Mouse (Mus musculus): ENCODE measurements around the gene Nfia. TPM values are rescaled to one million over a fixed set of nuclear protein-coding genes. Genes with fewer than 3 reads are reported as not detected.

The Nfia gene
- polyA plus RNA-seq, 1 experiment from 2014 or later: 54.3 TPM

DNA sequence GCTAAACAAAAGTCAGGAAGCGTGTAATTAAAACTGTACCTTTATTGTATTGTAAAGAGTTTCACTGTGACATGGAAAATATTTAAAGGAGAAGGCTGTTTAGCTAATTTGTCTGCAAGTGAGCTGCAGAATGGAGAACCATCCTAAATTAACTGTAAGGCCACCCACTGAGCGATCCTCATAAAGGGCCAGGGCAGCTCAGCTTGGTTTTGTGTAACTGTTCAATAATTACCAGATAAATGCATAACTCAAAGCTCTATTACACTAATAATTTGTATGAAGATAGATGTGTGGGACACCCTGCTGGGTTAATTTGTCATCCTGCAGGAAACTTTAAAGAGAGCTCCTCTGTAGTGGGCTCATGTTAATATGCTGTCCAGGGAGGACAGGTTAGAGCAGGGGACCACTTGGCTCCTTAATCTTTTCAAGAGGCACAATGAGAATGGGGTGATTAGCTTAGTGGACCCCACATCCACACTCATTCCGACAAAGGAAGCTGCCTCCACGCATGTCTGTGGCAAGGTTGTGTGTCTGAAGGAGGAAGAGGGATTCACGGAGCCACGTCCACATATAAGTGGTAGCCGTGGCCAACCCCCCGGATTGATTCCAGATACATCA lies 277.6 kb downstream of the Nfia start:
- ATAC-seq (ENCODE audit: insufficient number of reproducible peaks, insufficient read depth, low FRiP score, low read depth): no peak
- Histone ChIP-seq H3K27ac (replicated peaks in 1 of 2; ENCODE audit: control insufficient read depth in 1 of 2, insufficient read depth in 1 of 2, low read depth in 2 of 2, low read length in 2 of 2) (no peak overlapping the region), H3K9ac (ENCODE audit: low read length) (no peak overlapping the region), H3K4me1 (ENCODE audit: control insufficient read depth in 2 of 2, insufficient read depth in 2 of 2, low read length in 2 of 2) (no peaks in the 10 kb centered on the region; a peak in 1 of 4 replicates), H3K36me3 (ENCODE audit: control insufficient read depth, insufficient read depth, low read length) (peaks cover 17% of the 10 kb centered on the region; the same call in 1 of the 2 replicates), H3K4me3 (ENCODE audit: control insufficient read depth in 1 of 2, insufficient read depth in 1 of 2, low read depth in 1 of 2, low read length in 2 of 2) (no peak overlapping the region), H3K27me3 (ENCODE audit: control insufficient read depth, insufficient read depth, low read length) (no peaks in the 10 kb centered on the region), H3K9me3 (ENCODE audit: control insufficient read depth, low read length) (no peaks in the 10 kb centered on the region), H3K4me2 (ENCODE audit: low read length) (no peak overlapping the region)
- 87% methylated on average over 8 of the region's 8 CpGs for WGBS

DNA sequence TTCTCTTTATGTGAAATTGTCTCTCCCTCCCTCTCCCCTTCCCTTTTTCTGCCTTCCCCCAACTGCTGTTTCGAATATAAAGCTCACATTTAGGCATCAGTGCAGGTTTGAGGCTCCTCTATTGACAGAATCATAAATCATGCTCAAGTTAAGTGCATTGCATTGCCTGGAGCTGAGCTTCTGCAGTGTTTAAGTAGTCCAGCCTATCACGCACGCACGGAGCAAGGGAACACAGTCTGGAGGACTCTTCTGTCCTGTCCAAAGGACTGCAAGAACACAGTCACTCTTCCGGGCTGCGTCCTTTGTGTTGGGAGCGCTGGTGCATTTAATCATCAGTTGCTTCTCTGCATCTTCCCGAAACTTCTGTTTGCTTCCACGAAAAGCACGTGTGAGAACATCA lies 278.2 kb downstream of the Nfia start:
- WGBS: 88% methylated on average over 10 of the region's 10 CpGs
- Histone ChIP-seq H3K4me2 (ENCODE audit: low read length) (no peak overlapping the region), H3K4me1 (ENCODE audit: control insufficient read depth in 2 of 2, insufficient read depth in 2 of 2, low read length in 2 of 2) (no peaks in the 10 kb centered on the region; a peak in 1 of 4 replicates), H3K27me3 (ENCODE audit: control insufficient read depth, insufficient read depth, low read length) (no peaks in the 10 kb centered on the region), H3K9ac (ENCODE audit: low read length) (no peak overlapping the region), H3K36me3 (ENCODE audit: control insufficient read depth, insufficient read depth, low read length) (peaks cover 15% of the 10 kb centered on the region; the same call in 1 of the 2 replicates), H3K9me3 (ENCODE audit: control insufficient read depth, low read length) (no peaks in the 10 kb centered on the region), H3K27ac (replicated peaks in 1 of 2; ENCODE audit: control insufficient read depth in 1 of 2, insufficient read depth in 1 of 2, low read depth in 2 of 2, low read length in 2 of 2) (no peak overlapping the region), H3K4me3 (ENCODE audit: control insufficient read depth in 1 of 2, insufficient read depth in 1 of 2, low read depth in 1 of 2, low read length in 2 of 2) (no peak overlapping the region)
- ATAC-seq (ENCODE audit: insufficient number of reproducible peaks, insufficient read depth, low FRiP score, low read depth): no peak

DNA sequence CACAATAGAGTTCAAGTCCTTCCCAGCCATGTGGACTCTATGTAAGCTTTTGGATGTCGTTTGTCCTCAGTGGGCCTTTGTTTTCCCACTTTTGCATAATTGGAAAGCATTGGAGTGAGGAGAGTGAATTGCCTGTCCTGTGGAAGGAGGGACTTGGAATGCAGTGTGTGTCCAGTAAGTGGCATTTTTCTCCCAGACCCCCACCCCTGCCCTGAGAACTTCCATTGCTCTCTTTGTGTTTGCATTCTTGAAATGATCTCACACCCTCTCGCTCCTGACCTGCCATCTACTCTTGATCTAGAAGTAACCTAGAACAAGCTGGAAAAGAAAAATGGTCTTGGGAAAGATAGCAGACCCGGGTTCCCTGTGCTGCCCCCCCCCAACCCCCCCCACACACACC lies 278.8 kb downstream of the Nfia start:
- peaks cover 15% of the 10 kb centered on the region; the same call in 1 of the 2 replicates for H3K36me3 ChIP-seq (ENCODE audit: control insufficient read depth, insufficient read depth, low read length)
- no peak overlapping the region for H3K27ac ChIP-seq (replicated peaks in 1 of 2; ENCODE audit: control insufficient read depth in 1 of 2, insufficient read depth in 1 of 2, low read depth in 2 of 2, low read length in 2 of 2)
- no peaks in the 10 kb centered on the region for H3K27me3 ChIP-seq (ENCODE audit: control insufficient read depth, insufficient read depth, low read length)
- no peaks in the 10 kb centered on the region for H3K9me3 ChIP-seq (ENCODE audit: control insufficient read depth, low read length)
- ATAC-seq (ENCODE audit: insufficient number of reproducible peaks, insufficient read depth, low FRiP score, low read depth): no peak
- no peaks in the 10 kb centered on the region; a peak in 1 of 4 replicates for H3K4me1 ChIP-seq (ENCODE audit: control insufficient read depth in 2 of 2, insufficient read depth in 2 of 2, low read length in 2 of 2)
- 75% methylated on average over 3 of the region's 3 CpGs for WGBS
- H3K4me3 ChIP-seq (ENCODE audit: control insufficient read depth in 1 of 2, insufficient read depth in 1 of 2, low read depth in 1 of 2, low read length in 2 of 2): no peak overlapping the region
- H3K9ac ChIP-seq (ENCODE audit: low read length): no peak overlapping the region
- no peak overlapping the region for H3K4me2 ChIP-seq (ENCODE audit: low read length)

DNA sequence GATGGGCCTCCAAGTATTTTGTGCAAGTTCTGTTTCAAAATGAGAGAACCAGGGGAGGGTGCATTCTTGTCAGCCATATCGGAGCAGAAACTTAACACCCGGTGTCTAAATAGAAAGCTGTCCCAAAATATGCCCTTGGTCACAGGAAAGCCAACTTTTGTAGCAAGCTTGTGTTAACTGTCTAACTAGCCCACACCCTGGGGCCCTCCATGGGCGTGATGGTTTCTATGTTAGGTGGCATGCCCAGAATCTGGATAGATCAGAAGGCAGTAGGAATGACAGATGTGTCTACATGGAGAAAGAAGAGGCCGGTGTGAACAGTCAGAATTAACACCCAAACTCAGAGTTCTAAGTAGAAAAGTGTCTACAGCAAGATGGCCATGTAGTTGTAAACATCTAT lies 282.5 kb downstream of the Nfia start:
- no peak for ATAC-seq (ENCODE audit: insufficient number of reproducible peaks, insufficient read depth, low FRiP score, low read depth)
- Histone ChIP-seq H3K27me3 (ENCODE audit: control insufficient read depth, insufficient read depth, low read length) (no peaks in the 10 kb centered on the region), H3K36me3 (ENCODE audit: control insufficient read depth, insufficient read depth, low read length) (peaks cover 15% of the 10 kb centered on the region; the same call in 1 of the 2 replicates), H3K9me3 (ENCODE audit: control insufficient read depth, low read length) (no peaks in the 10 kb centered on the region), H3K4me1 (ENCODE audit: control insufficient read depth in 2 of 2, insufficient read depth in 2 of 2, low read length in 2 of 2) (no peaks in the 10 kb centered on the region; a peak in 1 of 4 replicates), H3K9ac (ENCODE audit: low read length) (no peak overlapping the region), H3K27ac (replicated peaks in 1 of 2; ENCODE audit: control insufficient read depth in 1 of 2, insufficient read depth in 1 of 2, low read depth in 2 of 2, low read length in 2 of 2) (no peak overlapping the region), H3K4me2 (ENCODE audit: low read length) (no peak overlapping the region), H3K4me3 (ENCODE audit: control insufficient read depth in 1 of 2, insufficient read depth in 1 of 2, low read depth in 1 of 2, low read length in 2 of 2) (no peak overlapping the region)
- WGBS: 94% methylated on average over 4 of the region's 4 CpGs

DNA sequence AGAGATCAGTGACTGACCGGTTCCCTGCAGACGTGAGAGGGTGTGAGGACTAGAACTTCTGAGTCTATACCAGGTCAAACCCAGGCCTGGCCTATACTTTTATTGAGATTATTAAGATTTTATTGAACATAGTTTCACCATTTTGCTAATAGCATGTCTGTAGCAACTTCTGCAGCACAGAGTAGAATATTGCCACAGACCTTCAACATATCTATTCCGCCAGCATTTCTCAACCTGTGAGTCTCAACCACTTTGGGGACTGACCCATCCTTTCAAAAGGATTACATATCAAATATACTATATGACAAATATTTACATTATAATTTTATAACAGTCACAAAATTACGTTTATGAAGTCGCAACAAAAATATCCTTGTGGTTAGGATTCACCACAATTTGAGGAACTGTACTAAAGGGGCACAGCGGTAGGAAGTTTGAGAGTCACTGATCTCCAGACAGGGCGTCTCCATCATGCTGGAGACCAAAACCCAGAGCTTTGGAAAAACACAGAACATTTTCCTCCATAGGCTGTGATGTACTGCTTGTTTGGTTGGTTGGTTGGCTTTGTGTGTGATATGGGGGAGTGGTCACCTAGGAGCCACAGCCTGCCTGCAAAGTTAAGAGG lies 284.0 kb downstream of the Nfia start:
- Histone ChIP-seq H3K4me1 (ENCODE audit: control insufficient read depth in 2 of 2, insufficient read depth in 2 of 2, low read length in 2 of 2) (peaks cover 0 to 5% of the 10 kb centered on the region in 2 experiments; a peak in 2 of 4 replicates), H3K36me3 (ENCODE audit: control insufficient read depth, insufficient read depth, low read length) (peaks cover 7% of the 10 kb centered on the region; the same call in 1 of the 2 replicates), H3K4me3 (ENCODE audit: control insufficient read depth in 1 of 2, insufficient read depth in 1 of 2, low read depth in 1 of 2, low read length in 2 of 2) (no peak overlapping the region), H3K9me3 (ENCODE audit: control insufficient read depth, low read length) (no peaks in the 10 kb centered on the region), H3K4me2 (ENCODE audit: low read length) (no peak overlapping the region), H3K27ac (replicated peaks in 1 of 2; ENCODE audit: control insufficient read depth in 1 of 2, insufficient read depth in 1 of 2, low read depth in 2 of 2, low read length in 2 of 2) (no peak overlapping the region), H3K9ac (ENCODE audit: low read length) (no peak overlapping the region), H3K27me3 (ENCODE audit: control insufficient read depth, insufficient read depth, low read length) (no peaks in the 10 kb centered on the region)
- no peak for ATAC-seq (ENCODE audit: insufficient number of reproducible peaks, insufficient read depth, low FRiP score, low read depth)
- WGBS: 93% methylated on average over 7 of the region's 7 CpGs

DNA sequence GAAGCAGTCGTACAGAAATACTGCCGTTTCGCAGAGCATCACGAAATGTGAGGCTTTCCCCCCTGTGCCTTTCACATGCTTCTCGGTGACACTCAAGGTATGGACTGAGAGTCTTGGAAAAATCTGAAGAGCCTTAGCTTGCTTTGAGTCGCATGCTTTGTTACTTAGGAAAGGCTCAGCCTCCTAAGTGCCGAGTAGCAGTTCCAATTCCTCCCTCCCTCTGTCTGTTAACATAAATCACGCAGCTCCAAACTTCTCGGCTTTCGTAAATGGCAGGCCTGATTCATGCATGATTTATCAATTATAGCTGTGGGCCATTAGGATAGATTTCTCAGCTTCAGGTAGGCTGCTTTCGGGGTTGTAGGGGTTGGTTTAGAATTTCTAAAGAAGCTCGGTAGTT lies 284.7 kb downstream of the Nfia start:
- no peak overlapping the region for H3K4me2 ChIP-seq (ENCODE audit: low read length)
- no peak for ATAC-seq (ENCODE audit: insufficient number of reproducible peaks, insufficient read depth, low FRiP score, low read depth)

DNA sequence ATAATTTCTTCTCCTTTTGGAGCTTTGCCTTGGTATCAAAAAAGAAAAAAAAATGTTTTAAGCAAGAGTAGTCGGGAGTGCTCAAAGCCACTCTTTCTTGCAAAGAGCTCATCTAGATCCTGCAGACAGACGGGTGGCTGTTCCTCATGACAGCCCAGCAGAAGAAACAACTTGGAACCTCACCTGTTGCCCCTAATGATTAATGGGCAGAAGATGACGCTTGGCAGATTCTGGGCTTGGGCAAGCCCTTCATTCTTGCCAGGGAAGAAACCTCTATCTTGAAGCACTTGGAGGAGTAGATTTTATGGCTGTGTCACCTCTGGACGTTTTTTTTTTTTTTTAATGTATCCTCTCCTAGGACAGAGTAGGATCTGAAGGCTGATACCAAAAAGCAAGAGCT lies 285.2 kb downstream of the Nfia start:
- H3K4me1 ChIP-seq (ENCODE audit: control insufficient read depth in 2 of 2, insufficient read depth in 2 of 2, low read length in 2 of 2): peaks cover 0 to 5% of the 10 kb centered on the region in 2 experiments; a peak in 2 of 4 replicates

More for the DNA sequence above, 284.7 kb downstream of the Nfia start:
- H3K27ac ChIP-seq (replicated peaks in 1 of 2; ENCODE audit: control insufficient read depth in 1 of 2, insufficient read depth in 1 of 2, low read depth in 2 of 2, low read length in 2 of 2): no peak overlapping the region
- H3K27me3 ChIP-seq (ENCODE audit: control insufficient read depth, insufficient read depth, low read length): no peaks in the 10 kb centered on the region
- H3K36me3 ChIP-seq (ENCODE audit: control insufficient read depth, insufficient read depth, low read length): peaks cover 7% of the 10 kb centered on the region; the same call in 1 of the 2 replicates
- H3K9ac ChIP-seq (ENCODE audit: low read length): no peak overlapping the region
- peaks cover 0 to 5% of the 10 kb centered on the region in 2 experiments; a peak in 2 of 4 replicates for H3K4me1 ChIP-seq (ENCODE audit: control insufficient read depth in 2 of 2, insufficient read depth in 2 of 2, low read length in 2 of 2)
- H3K9me3 ChIP-seq (ENCODE audit: control insufficient read depth, low read length): no peaks in the 10 kb centered on the region
- H3K4me3 ChIP-seq (ENCODE audit: control insufficient read depth in 1 of 2, insufficient read depth in 1 of 2, low read depth in 1 of 2, low read length in 2 of 2): no peak overlapping the region
- 88% methylated on average over 12 of the region's 12 CpGs for WGBS

More for the DNA sequence above, 285.2 kb downstream of the Nfia start:
- Histone ChIP-seq H3K9ac (ENCODE audit: low read length) (no peak overlapping the region), H3K4me2 (ENCODE audit: low read length) (no peak overlapping the region), H3K36me3 (ENCODE audit: control insufficient read depth, insufficient read depth, low read length) (peaks cover 10% of the 10 kb centered on the region), H3K9me3 (ENCODE audit: control insufficient read depth, low read length) (no peaks in the 10 kb centered on the region), H3K4me3 (ENCODE audit: control insufficient read depth in 1 of 2, insufficient read depth in 1 of 2, low read depth in 1 of 2, low read length in 2 of 2) (no peak overlapping the region), H3K27ac (replicated peaks in 1 of 2; ENCODE audit: control insufficient read depth in 1 of 2, insufficient read depth in 1 of 2, low read depth in 2 of 2, low read length in 2 of 2) (no peak overlapping the region), H3K27me3 (ENCODE audit: control insufficient read depth, insufficient read depth, low read length) (no peaks in the 10 kb centered on the region)
- 70% methylated on average over 4 of the region's 4 CpGs for WGBS
- ATAC-seq (ENCODE audit: insufficient number of reproducible peaks, insufficient read depth, low FRiP score, low read depth): no peak

All from heart, embryonic 14.5 days (tissue).